Mouse (Mus musculus) T-helper 17 cell (primary cell): Measurements from ENCODE around the gene Nhlrc3.

Experiments
- in situ Hi-C, 2 experiments: fragments of 300-600 bp; cut with MboI, MseI; formaldehyde crosslinking; loops; 1 replicate in 1 of 2; 2 replicates in 1 of 2; pipeline ENCODE4 v1.15.1; 2025; ENCODE audit warnings: high pct_unique_total_duplicates in 2 of 2

The Nhlrc3 gene

DNA sequence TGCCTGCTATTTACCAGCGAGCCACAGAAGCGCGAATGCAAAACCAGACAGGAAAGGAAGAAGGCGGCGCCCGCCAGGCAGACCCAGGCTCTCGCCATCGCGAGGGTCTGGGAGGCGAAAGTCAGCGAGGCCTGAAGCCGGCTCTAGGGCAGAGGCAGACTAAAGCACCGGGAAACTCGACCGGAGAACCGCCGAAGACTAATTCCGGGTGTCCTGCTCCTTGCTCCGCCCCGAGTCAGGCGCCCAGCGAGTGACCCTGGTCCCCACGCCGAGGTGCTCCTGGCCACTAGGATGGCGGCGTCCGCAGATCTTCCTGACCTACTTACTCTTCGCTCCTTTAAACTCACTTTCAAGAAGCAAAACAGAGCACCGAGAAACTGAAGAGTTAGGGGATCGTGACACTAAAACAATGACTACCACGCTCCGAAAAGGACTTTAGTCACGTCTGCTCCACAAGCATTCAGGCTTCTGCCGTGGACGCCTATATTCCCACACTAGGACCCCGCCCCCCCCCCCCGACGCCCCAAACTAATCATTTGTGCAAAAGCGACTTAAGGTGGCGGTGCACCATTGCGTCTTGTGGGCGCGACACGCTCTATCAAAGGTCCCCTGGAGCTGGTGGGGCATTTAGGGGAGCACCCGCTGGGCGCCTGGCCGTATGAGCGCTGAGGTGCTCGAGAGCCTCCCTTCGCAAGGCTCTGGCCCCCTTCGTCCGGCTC, at the start of gene Nhlrc3, which contains the start of gene Proser1:
Gene Nhlrc3, minus strand, starts transcription at position 287 of the 719 bp plus-strand sequence.
Gene Proser1, plus strand, starts transcription at position 621 of the 719 bp plus-strand sequence.
- in situ Hi-C loops: loop anchor here (5.0 to 25.0 kb wide), 6 partner anchors 1201 to 1976 kb away; partner anchors contain the start of genes Alg5 (in 1 of the 2), Exosc8 (in 1 of the 2), Gm21958 (in 1 of the 2) and Rab33b (in 1 of the 2)

DNA sequence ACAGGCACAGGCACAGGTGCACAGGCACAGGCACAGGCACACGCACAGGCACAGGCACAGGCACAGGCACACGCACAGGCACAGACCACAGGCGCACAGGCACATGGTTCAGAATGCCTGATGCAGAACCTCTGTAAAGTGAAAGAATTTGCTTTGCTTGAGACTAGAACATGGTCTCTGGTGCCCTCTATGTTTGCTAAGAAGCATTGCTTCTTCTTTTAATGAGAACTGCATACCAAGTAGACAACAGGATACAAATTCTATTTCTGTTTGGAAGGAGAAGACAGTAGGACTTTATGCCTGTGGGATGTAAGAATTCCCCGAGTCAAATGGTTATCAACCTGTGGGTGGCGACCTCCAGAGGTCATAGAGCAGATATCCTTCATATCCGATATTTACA, 39.3 kb upstream of the Nhlrc3 start:
- in situ Hi-C loops: no loop called here

- in situ Hi-C loops: no loop called here
Observed at GRCm38 (mm10) chr3:53498351-53498905, 35.3 kb upstream of the Nhlrc3 start.

- in situ Hi-C loops: no loop called here
Observed at GRCm38 (mm10) chr3:53488353-53488752, 25.2 kb upstream of the Nhlrc3 start, which contains the start of gene Stoml3. Gene Stoml3, plus strand, starts transcription at chr3:53488653.

DNA sequence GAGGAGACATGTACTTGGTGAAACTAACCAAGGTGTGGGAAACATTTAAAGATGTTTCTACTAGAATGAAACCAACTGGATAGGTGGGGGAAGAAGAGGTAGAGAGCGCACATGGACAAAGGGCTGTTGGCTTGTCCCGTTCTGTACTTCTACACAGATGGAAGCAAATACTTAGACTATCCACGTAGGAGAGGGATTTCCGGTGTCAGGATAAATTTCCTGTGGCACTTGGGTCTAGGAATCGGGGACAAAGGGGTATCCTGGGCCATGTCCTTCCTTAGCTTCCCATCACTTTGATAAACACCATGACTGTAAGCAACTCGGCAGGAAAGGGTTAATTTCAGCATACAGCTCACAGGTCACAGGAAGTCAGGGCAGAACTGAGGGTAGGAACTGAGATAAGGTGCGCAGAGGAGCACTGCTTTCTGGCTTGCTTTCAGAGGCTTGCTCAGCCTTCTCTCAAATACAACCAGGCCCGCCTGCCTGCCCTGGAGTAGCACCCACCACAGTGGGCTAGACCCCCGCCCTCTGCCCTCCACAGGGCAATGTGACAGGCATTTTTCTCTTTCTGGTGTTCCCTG, 24.0 kb upstream of the Nhlrc3 start:
- in situ Hi-C loops: no loop called here

- in situ Hi-C loops: no loop called here
Observed at GRCm38 (mm10) chr3:53486561-53486960, 23.4 kb upstream of the Nhlrc3 start.

- in situ Hi-C loops: no loop called here
Observed at GRCm38 (mm10) chr3:53483414-53484059, 20.4 kb upstream of the Nhlrc3 start.

DNA sequence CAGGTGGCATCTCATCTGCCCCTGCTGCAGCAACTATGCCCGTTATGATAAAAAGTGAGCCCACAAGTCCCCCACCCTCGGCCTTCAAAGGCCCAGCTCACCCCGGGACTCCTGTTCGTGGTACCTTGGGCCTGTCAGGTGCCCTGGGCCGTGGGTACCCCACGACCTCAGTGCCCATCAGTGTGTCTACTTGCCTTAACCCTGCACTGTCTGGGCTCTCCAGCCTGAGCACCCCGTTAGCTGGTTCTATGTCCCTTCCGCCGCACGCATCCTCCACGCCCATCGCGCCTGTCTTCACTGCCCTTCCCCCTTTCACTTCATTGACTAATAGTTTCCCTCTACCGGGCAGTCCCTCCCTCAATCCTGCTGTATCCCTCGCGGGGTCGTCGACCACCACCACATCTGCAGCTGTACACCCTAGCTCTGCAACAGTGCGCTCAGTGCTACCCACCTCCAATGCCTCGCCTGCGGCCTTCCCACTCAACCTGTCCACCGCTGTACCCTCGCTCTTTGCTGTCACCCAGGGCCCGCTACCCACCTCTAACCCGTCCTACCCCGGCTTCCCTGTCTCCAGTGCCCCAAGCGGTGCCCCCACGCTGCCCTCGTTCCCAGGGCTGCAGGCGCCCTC, 15.4 kb upstream of the Nhlrc3 start:
- in situ Hi-C loops: no loop called here

GRCm38 (mm10) chr3:53477468-53477867, 14.3 kb upstream of the Nhlrc3 start:
- in situ Hi-C loops: no loop called here

DNA sequence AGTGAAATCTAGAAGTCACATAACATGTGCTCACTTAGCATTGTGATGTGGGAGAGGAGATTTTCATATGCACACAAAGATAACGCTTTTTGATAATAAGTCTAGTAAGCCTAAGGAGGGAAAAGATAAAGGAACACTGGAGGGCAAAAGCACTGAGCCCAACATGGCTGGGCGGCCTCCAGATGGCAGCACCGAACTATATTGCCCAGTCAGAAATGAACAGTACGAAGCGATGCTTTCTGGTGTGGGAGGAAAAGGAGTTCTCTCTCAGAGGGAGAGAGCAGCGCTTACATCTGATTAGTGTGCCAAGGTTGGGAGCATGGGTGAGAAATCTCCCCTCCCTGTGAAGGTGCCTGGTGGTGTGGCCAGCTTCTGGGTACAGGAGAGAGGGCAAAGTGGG, 12.8 kb upstream of the Nhlrc3 start:
- in situ Hi-C loops: no loop called here

DNA sequence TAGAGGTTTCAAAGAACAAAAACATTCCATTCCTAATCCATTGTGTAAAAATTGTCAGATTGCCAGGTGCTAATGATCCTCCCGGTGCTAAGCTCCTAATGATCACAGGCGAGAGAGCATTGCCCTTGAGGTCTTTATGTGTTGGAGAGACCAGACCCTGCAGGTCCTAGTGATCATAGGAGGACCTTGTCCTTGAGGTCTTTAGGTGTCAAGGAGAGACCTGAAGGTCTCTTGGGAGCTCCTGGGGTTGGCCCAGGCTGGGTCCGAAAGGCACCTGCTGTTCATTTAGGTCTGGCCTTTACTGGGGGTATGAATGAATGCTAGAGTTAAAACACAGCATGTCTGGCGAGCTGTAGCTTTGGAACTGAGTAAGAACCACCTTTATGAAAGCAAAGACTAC, 11.0 kb upstream of the Nhlrc3 start:
- in situ Hi-C loops: loop anchor here (5.0 to 25.0 kb wide), 5 partner anchors 393 to 1987 kb away; partner anchors contain the start of genes Alg5 (in 1 of the 2), Exosc8 (in 1 of the 2), Gm21958 (in 1 of the 2) and Rab33b (in 1 of the 2)

DNA sequence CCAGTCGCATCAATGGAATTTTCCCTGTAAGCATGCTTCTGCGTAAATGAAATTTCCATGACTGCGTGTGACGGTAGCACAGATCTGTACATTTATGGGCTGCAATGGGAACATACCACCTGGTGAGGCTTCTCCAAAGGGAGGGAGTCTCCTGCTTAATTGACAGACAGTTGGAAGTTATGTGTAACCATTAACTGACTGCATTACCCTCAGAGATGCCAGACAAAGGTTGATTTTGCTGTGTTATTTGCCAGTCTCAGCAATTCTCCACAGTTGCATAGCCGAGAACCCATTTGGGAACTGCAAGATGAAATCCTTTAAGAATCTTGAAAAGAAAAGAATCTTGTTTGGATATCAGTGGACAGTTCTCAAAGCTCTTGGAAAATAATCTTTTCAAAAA, 8.9 kb upstream of the Nhlrc3 start:
- in situ Hi-C loops: loop anchor here (5.0 to 25.0 kb wide), 5 partner anchors 395 to 1985 kb away; partner anchors contain the start of genes Alg5 (in 1 of the 2), Exosc8 (in 1 of the 2), Gm21958 (in 1 of the 2) and Rab33b (in 1 of the 2)

DNA sequence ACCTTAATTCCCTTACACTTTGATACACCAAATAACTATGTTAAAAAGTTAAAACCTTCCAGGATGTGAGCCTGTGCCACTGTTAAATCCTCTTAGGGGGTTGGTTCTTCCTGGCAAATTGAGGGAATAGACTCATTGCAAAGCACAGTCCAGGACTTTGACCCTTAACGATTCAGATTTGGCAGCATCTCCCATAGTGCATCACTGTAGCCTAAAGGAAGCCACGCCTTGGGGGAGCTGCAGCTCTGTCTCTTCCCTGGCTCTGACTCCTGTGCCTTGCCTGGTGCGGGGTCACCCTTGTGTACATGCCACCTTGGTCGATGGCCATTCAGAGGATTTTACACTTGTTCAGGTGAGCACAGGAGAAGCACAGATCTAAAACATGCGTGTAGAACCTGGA, 6.5 kb upstream of the Nhlrc3 start:
- in situ Hi-C loops: loop anchor here (5.0 to 25.0 kb wide), 7 partner anchors 393 to 1982 kb away; partner anchors contain the start of genes Alg5 (in 1 of the 2), Exosc8 (in 1 of the 2), Gm21958 (in 1 of the 2) and Rab33b (in 1 of the 2)

DNA sequence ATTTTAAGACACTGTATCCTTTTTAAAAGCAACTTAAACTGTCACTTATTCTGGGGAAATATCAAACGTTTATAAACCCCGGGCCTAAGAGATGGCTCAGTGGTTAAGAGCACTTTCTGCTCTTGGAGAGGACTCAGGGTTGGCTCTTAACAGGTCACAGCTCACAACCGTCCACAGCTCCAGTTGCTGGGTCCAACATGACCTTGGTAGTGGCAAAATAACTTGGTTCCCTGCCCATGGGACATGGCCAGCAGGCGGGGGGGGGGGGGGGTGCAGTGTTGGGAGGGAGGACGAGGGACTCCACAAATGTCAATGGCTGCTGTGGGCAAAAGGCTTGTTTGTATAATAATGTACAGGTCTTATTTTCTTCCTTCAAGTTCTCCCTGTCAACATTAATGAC, 4.2 kb upstream of the Nhlrc3 start:
- in situ Hi-C loops: loop anchor here (5.0 to 25.0 kb wide), 6 partner anchors 395 to 1980 kb away; partner anchors contain the start of genes Alg5 (in 1 of the 2), Exosc8 (in 1 of the 2), Gm21958 (in 1 of the 2) and Rab33b (in 1 of the 2)

DNA sequence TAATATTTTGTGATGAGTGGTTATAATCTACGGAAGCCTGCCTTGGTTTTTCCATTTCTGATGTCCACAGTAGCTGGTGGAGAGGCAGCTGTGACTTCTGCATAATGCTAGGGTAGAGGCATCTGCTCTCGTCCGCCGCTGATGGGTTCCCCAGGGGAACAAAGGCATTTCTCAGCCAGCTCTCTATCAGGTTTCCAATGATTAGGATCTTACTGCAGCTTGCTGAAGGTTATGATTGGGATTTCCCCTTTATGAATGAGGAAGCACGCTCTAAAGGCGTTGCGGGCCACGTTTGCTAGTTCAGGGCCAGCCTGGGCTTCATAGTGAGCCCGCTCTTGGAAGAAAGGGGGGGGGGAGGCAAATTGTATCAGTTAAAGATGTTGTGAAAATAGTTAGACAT, 3.3 kb upstream of the Nhlrc3 start:
- in situ Hi-C loops: loop anchor here (5.0 to 25.0 kb wide), 6 partner anchors 396 to 1979 kb away; partner anchors contain the start of genes Alg5 (in 1 of the 2), Exosc8 (in 1 of the 2), Gm21958 (in 1 of the 2) and Rab33b (in 1 of the 2)

- in situ Hi-C loops: loop anchor here (5.0 to 25.0 kb wide), 6 partner anchors 397 to 1978 kb away; partner anchors contain the start of genes Alg5 (in 1 of the 2), Exosc8 (in 1 of the 2), Gm21958 (in 1 of the 2) and Rab33b (in 1 of the 2)
Observed at GRCm38 (mm10) chr3:53465330-53465729, 2.2 kb upstream of the Nhlrc3 start.

- in situ Hi-C loops: loop anchor here (5.0 to 25.0 kb wide), 6 partner anchors 1202 to 1977 kb away; partner anchors contain the start of genes Alg5 (in 1 of the 2), Exosc8 (in 1 of the 2), Gm21958 (in 1 of the 2) and Rab33b (in 1 of the 2)
Observed at GRCm38 (mm10) chr3:53464146-53464698, 1.1 kb upstream of the Nhlrc3 start.

GRCm38 (mm10) chr3:53463765-53464114, 608 bp upstream of the Nhlrc3 start:
- in situ Hi-C loops: loop anchor here (5.0 to 25.0 kb wide), 6 partner anchors 1201 to 1976 kb away; partner anchors contain the start of genes Alg5 (in 1 of the 2), Exosc8 (in 1 of the 2), Gm21958 (in 1 of the 2) and Rab33b (in 1 of the 2)

GRCm38 (mm10) chr3:53462701-53463045, 459 bp downstream of the Nhlrc3 start:
- in situ Hi-C loops: loop anchor here (5.0 to 25.0 kb wide), 6 partner anchors 1200 to 1975 kb away; partner anchors contain the start of genes Alg5 (in 1 of the 2), Exosc8 (in 1 of the 2), Gm21958 (in 1 of the 2) and Rab33b (in 1 of the 2)

DNA sequence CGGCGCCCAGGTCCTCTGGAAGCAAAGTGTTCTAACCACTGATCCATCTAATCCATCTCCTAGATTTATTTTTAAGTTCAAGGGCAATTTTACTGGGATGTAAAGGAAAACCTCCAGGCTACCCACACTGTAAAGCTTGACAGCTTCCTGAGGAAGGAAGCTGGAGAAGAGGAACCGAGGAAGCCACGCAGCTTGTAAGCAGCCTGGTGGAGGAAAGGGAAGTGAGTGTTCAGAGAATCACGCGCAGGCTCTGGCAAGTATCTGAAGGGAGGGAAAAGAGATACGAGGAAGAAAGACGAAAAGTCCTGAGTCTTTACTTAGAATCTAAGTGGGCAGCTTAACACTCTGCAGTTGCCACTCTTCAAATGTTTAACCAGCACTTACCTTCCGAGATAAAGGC, 3.0 kb downstream of the Nhlrc3 start:
- in situ Hi-C loops: loop anchor here (5.0 to 25.0 kb wide), 6 partner anchors 1198 to 1973 kb away; partner anchors contain the start of genes Alg5 (in 1 of the 2), Exosc8 (in 1 of the 2), Gm21958 (in 1 of the 2) and Rab33b (in 1 of the 2)
